Mouse (Mus musculus) liver, embryonic 14.5 days (tissue): Measurements from ENCODE around the gene Hnf1a.

Source experiments
- CTCF ChIP-seq: IDR thresholded peaks from 2 replicates; pipeline ENCODE4 v1.5.1; 2016; ENCODE audit warnings: antibody characterized with exemption, low read depth, control low read depth
- EP300 ChIP-seq: IDR thresholded peaks from 2 replicates; pipeline ENCODE4 v1.6.1; 2016; ENCODE audit warnings: antibody characterized with exemption, low read depth

GRCm38 (mm10) chr5:115018270-115018669 is 47.4 kb upstream of the Hnf1a start:
- TF ChIP-seq CTCF (no peak), EP300 (peak; percentile 43)
